Mouse (Mus musculus): ENCODE results near the gene Cryz. TPM values are rescaled to one million over a fixed set of nuclear protein-coding genes. Genes with fewer than 3 reads are reported as not detected.
"Not testable (repeated sequence)": the region's sequence is repeated elsewhere in the genome, so short reads cannot be mapped to it uniquely, and the experiment has no call there.

Cryz gene
- polyA plus RNA-seq, 1 experiment: 0.47 TPM

- Histone ChIP-seq H3K4me1 (ENCODE audit: control insufficient read depth, insufficient read depth, insufficient read length, low read length) (peaks cover 1% of the 10 kb centered on the region; the same call in 1 of the 2 replicates), H3K4me3 (ENCODE audit: low read depth, low read length) (no peak overlapping the region), H3K27ac (ENCODE audit: insufficient read depth, low read depth, low read length) (no peak overlapping the region), H3K36me3 (ENCODE audit: control insufficient read depth, insufficient read depth, low read length) (no peaks in the 10 kb centered on the region), H3K27me3 (ENCODE audit: control insufficient read depth, insufficient read depth, low read length) (peaks cover 9% of the 10 kb centered on the region)
- TF ChIP-seq CTCF (IDR thresholded peaks at IDR 0.05; ENCODE audit: extremely low read depth, insufficient read length, insufficient replicate concordance, low read depth, low read length): no peak
- no peak for TF ChIP-seq POLR2A (IDR thresholded peaks at IDR 0.05; ENCODE audit: low read depth, low read length)
- WGBS: 74% methylated on average over 1 of the region's 1 CpGs
These were observed 11.4 kb downstream of the Cryz start for GRCm38 (mm10) chr3:154607896-154608295.

- TF ChIP-seq CTCF (IDR thresholded peaks at IDR 0.05; ENCODE audit: extremely low read depth, insufficient read length, insufficient replicate concordance, low read depth, low read length) (no peak), POLR2A (IDR thresholded peaks at IDR 0.05; ENCODE audit: low read depth, low read length) (no peak)
- 62% methylated on average over 3 of the region's 3 CpGs for WGBS
- Histone ChIP-seq H3K27ac (ENCODE audit: insufficient read depth, low read depth, low read length) (no peak overlapping the region), H3K4me3 (ENCODE audit: low read depth, low read length) (no peak overlapping the region), H3K36me3 (ENCODE audit: control insufficient read depth, insufficient read depth, low read length) (no peaks in the 10 kb centered on the region), H3K27me3 (ENCODE audit: control insufficient read depth, insufficient read depth, low read length) (no peaks in the 10 kb centered on the region), H3K4me1 (ENCODE audit: control insufficient read depth, insufficient read depth, insufficient read length, low read length) (no peaks in the 10 kb centered on the region)
These were observed 15.4 kb downstream of the Cryz start for GRCm38 (mm10) chr3:154611888-154612287.

- 91% methylated on average over 8 of the region's 8 CpGs for WGBS
- H3K27me3 ChIP-seq (ENCODE audit: control insufficient read depth, insufficient read depth, low read length): no peaks in the 10 kb centered on the region
- no peak for TF ChIP-seq CTCF (IDR thresholded peaks at IDR 0.05; ENCODE audit: extremely low read depth, insufficient read length, insufficient replicate concordance, low read depth, low read length)
- no peak for TF ChIP-seq POLR2A (IDR thresholded peaks at IDR 0.05; ENCODE audit: low read depth, low read length)
- no peaks in the 10 kb centered on the region for H3K36me3 ChIP-seq (ENCODE audit: control insufficient read depth, insufficient read depth, low read length)
- no peak overlapping the region for H3K4me3 ChIP-seq (ENCODE audit: low read depth, low read length)
- H3K4me1 ChIP-seq (ENCODE audit: control insufficient read depth, insufficient read depth, insufficient read length, low read length): no peaks in the 10 kb centered on the region
- no peak overlapping the region for H3K27ac ChIP-seq (ENCODE audit: insufficient read depth, low read depth, low read length)
These were observed 18.3 kb downstream of the Cryz start for GRCm38 (mm10) chr3:154614771-154615170.

GRCm38 (mm10) chr3:154615304-154615703 lies 18.8 kb downstream of the Cryz start:
- Histone ChIP-seq H3K27me3 (ENCODE audit: control insufficient read depth, insufficient read depth, low read length) (no peaks in the 10 kb centered on the region), H3K4me3 (ENCODE audit: low read depth, low read length) (no peak overlapping the region), H3K4me1 (ENCODE audit: control insufficient read depth, insufficient read depth, insufficient read length, low read length) (no peaks in the 10 kb centered on the region), H3K27ac (ENCODE audit: insufficient read depth, low read depth, low read length) (no peak overlapping the region), H3K36me3 (ENCODE audit: control insufficient read depth, insufficient read depth, low read length) (no peaks in the 10 kb centered on the region)
- no peak for TF ChIP-seq CTCF (IDR thresholded peaks at IDR 0.05; ENCODE audit: extremely low read depth, insufficient read length, insufficient replicate concordance, low read depth, low read length)
- TF ChIP-seq POLR2A (IDR thresholded peaks at IDR 0.05; ENCODE audit: low read depth, low read length): no peak
- 95% methylated on average over 7 of the region's 7 CpGs for WGBS

- Histone ChIP-seq H3K4me1 (ENCODE audit: control insufficient read depth, insufficient read depth, insufficient read length, low read length) (no peaks in the 10 kb centered on the region), H3K4me3 (ENCODE audit: low read depth, low read length) (no peak overlapping the region), H3K27me3 (ENCODE audit: control insufficient read depth, insufficient read depth, low read length) (no peaks in the 10 kb centered on the region), H3K27ac (ENCODE audit: insufficient read depth, low read depth, low read length) (no peak overlapping the region), H3K36me3 (ENCODE audit: control insufficient read depth, insufficient read depth, low read length) (no peaks in the 10 kb centered on the region)
- no peak for TF ChIP-seq CTCF (IDR thresholded peaks at IDR 0.05; ENCODE audit: extremely low read depth, insufficient read length, insufficient replicate concordance, low read depth, low read length)
- 89% methylated on average over 4 of the region's 4 CpGs for WGBS
These were observed 19.6 kb downstream of the Cryz start for GRCm38 (mm10) chr3:154616106-154616505.

GRCm38 (mm10) chr3:154628284-154628683 lies 31.8 kb downstream of the Cryz start:
- no peak overlapping the region for H3K27ac ChIP-seq (ENCODE audit: insufficient read depth, low read depth, low read length)
- no peak for TF ChIP-seq POLR2A (IDR thresholded peaks at IDR 0.05; ENCODE audit: low read depth, low read length)
- TF ChIP-seq CTCF (IDR thresholded peaks at IDR 0.05; ENCODE audit: extremely low read depth, insufficient read length, insufficient replicate concordance, low read depth, low read length): no peak
- H3K4me3 ChIP-seq (ENCODE audit: low read depth, low read length): no peak overlapping the region
- H3K27me3 ChIP-seq (ENCODE audit: control insufficient read depth, insufficient read depth, low read length): no peaks in the 10 kb centered on the region
- no peaks in the 10 kb centered on the region for H3K4me1 ChIP-seq (ENCODE audit: control insufficient read depth, insufficient read depth, insufficient read length, low read length)
- H3K36me3 ChIP-seq (ENCODE audit: control insufficient read depth, insufficient read depth, low read length): no peaks in the 10 kb centered on the region

- H3K4me3 ChIP-seq (ENCODE audit: low read depth, low read length); H3K4me1 ChIP-seq (ENCODE audit: control insufficient read depth, insufficient read depth, insufficient read length, low read length); H3K27ac ChIP-seq (ENCODE audit: insufficient read depth, low read depth, low read length); H3K27me3 ChIP-seq (ENCODE audit: control insufficient read depth, insufficient read depth, low read length); H3K36me3 ChIP-seq (ENCODE audit: control insufficient read depth, insufficient read depth, low read length): not testable (repeated sequence)
- WGBS: 68% methylated on average over 2 of the region's 2 CpGs
These were observed 34.8 kb downstream of the Cryz start for GRCm38 (mm10) chr3:154631281-154631680.

- 72% methylated on average over 5 of the region's 5 CpGs for WGBS
- H3K27me3 ChIP-seq (ENCODE audit: control insufficient read depth, insufficient read depth, low read length): no peaks in the 10 kb centered on the region
These were observed 36.6 kb downstream of the Cryz start for GRCm38 (mm10) chr3:154633091-154633490.

More at GRCm38 (mm10) chr3:154633091-154633490, 36.6 kb downstream of the Cryz start:
- no peak overlapping the region for H3K27ac ChIP-seq (ENCODE audit: insufficient read depth, low read depth, low read length)
- no peak overlapping the region for H3K4me3 ChIP-seq (ENCODE audit: low read depth, low read length)
- no peaks in the 10 kb centered on the region for H3K4me1 ChIP-seq (ENCODE audit: control insufficient read depth, insufficient read depth, insufficient read length, low read length)
- TF ChIP-seq CTCF (IDR thresholded peaks at IDR 0.05; ENCODE audit: extremely low read depth, insufficient read length, insufficient replicate concordance, low read depth, low read length): no peak
- TF ChIP-seq POLR2A (IDR thresholded peaks at IDR 0.05; ENCODE audit: low read depth, low read length): no peak
- H3K36me3 ChIP-seq (ENCODE audit: control insufficient read depth, insufficient read depth, low read length): no peaks in the 10 kb centered on the region

All from small intestine, adult 2 months (tissue).